Mouse (Mus musculus) liver, embryonic 14 days (tissue): ENCODE measurements around the gene Ankrd65. TPM values are rescaled to one million over a fixed set of nuclear protein-coding genes. Genes with fewer than 3 reads are reported as not detected.

Experiments
- polyA plus RNA-seq: library from polyadenylated mRNA; depleted of rRNA; stranded (reverse); fragments of >200 nt; gene quantifications from 2 replicates; pipeline ENCODE4 v1.2.3, GENCODE M21; 2012; rRNA removed

Gene Ankrd65
- 0.02 TPM in 1 of 2 replicates, not detected in the other for polyA plus RNA-seq

GRCm38 (mm10) chr4:155790021-155790489 is at the start of gene Ankrd65:
Gene Ankrd65, plus strand, starts transcription at chr4:155790439.

GRCm38 (mm10) chr4:155760613-155761355 is 29.5 kb upstream of the Ankrd65 start, which contains the start of gene Atad3a:
Gene Atad3a, minus strand, starts transcription at chr4:155761093.

GRCm38 (mm10) chr4:155774280-155774754 is 15.9 kb upstream of the Ankrd65 start, which contains the start of gene Vwa1:
Gene Vwa1, minus strand, starts transcription at chr4:155774698.

GRCm38 (mm10) chr4:155785819-155786218 is 4.4 kb upstream of the Ankrd65 start, which contains the start of gene Tmem88b:
Gene Tmem88b, minus strand, starts transcription at chr4:155785874.

GRCm38 (mm10) chr4:155802741-155803339 is 12.6 kb downstream of the Ankrd65 start, which contains the start of gene Mrpl20:
Gene Mrpl20, plus strand, starts transcription at chr4:155802878.

GRCm38 (mm10) chr4:155811929-155812664 is 21.9 kb downstream of the Ankrd65 start, which contains the start of gene Ccnl2:
Gene Ccnl2, plus strand, starts transcription at chr4:155812489.

GRCm38 (mm10) chr4:155831205-155831766 is 41.0 kb downstream of the Ankrd65 start, which contains the start of gene Aurkaip1:
Gene Aurkaip1, plus strand, starts transcription at chr4:155831272.

GRCm38 (mm10) chr4:155839483-155839910 is 49.3 kb downstream of the Ankrd65 start, which contains the start of gene Mxra8:
Gene Mxra8, plus strand, starts transcription at chr4:155839680.

GRCm38 (mm10) chr4:155846871-155847578 is 56.8 kb downstream of the Ankrd65 start, which contains the start of gene Dvl1:
Gene Dvl1, plus strand, starts transcription at chr4:155847402.

Other genes with a start within 250 kb of the Ankrd65 start
- 28.9 and 34.9 TPM in 2 replicates for gene Nadk, start 228.1 kb upstream of the Ankrd65 start, polyA plus RNA-seq
- 3.9 and 5.0 TPM in 2 replicates for gene Slc35e2, start 189.0 kb upstream of the Ankrd65 start, polyA plus RNA-seq
- gene Cdk11b, start 165.6 kb upstream of the Ankrd65 start, polyA plus RNA-seq, result 19.8 and 24.5 TPM in 2 replicates
- not detected in 2 replicates for gene Gm10563, start 145.0 kb upstream of the Ankrd65 start, polyA plus RNA-seq
- 4.6 TPM in 2 replicates for gene Mmp23, start 137.1 kb upstream of the Ankrd65 start, polyA plus RNA-seq
- gene Mib2, start 121.2 kb upstream of the Ankrd65 start, polyA plus RNA-seq, result 4.1 and 4.6 TPM in 2 replicates
- 0.39 and 0.52 TPM in 2 replicates for gene Fndc10, start 96.1 kb upstream of the Ankrd65 start, polyA plus RNA-seq
- 35.5 and 42.0 TPM in 2 replicates for gene Ssu72, start 85.6 kb upstream of the Ankrd65 start, polyA plus RNA-seq
- 0.09 and 0.20 TPM in 2 replicates for gene Tmem240, start 55.6 kb upstream of the Ankrd65 start, polyA plus RNA-seq
- 37.8 and 42.2 TPM in 2 replicates for gene Atad3a, start 29.3 kb upstream of the Ankrd65 start, polyA plus RNA-seq
- gene Vwa1, start 15.7 kb upstream of the Ankrd65 start, polyA plus RNA-seq, result 0.12 and 0.18 TPM in 2 replicates
- 0.29 TPM in 2 replicates for gene Tmem88b, start 4.6 kb upstream of the Ankrd65 start, polyA plus RNA-seq
- 68.5 and 74.1 TPM in 2 replicates for gene Mrpl20, start 12.4 kb downstream of the Ankrd65 start, polyA plus RNA-seq
- gene Ccnl2, start 22.1 kb downstream of the Ankrd65 start, polyA plus RNA-seq, result 66.5 and 75.1 TPM in 2 replicates
- gene Aurkaip1, start 40.8 kb downstream of the Ankrd65 start, polyA plus RNA-seq, result 76.4 and 80.4 TPM in 2 replicates
- 5.0 and 5.9 TPM in 2 replicates for gene Mxra8, start 49.2 kb downstream of the Ankrd65 start, polyA plus RNA-seq
- 18.2 and 20.1 TPM in 2 replicates for gene Dvl1, start 57.0 kb downstream of the Ankrd65 start, polyA plus RNA-seq
- gene Tas1r3, start 72.9 kb downstream of the Ankrd65 start, polyA plus RNA-seq, result 0.06 and 0.08 TPM in 2 replicates
- 4.5 and 5.1 TPM in 2 replicates for gene Cptp, start 79.0 kb downstream of the Ankrd65 start, polyA plus RNA-seq
- gene Ints11, start 79.1 kb downstream of the Ankrd65 start, polyA plus RNA-seq, result 19.9 and 22.3 TPM in 2 replicates
- gene Pusl1, start 101.3 kb downstream of the Ankrd65 start, polyA plus RNA-seq, result 14.5 and 17.2 TPM in 2 replicates
- 6.8 and 9.2 TPM in 2 replicates for gene Acap3, start 101.4 kb downstream of the Ankrd65 start, polyA plus RNA-seq
- gene Ube2j2, start 153.4 kb downstream of the Ankrd65 start, polyA plus RNA-seq, result 34.7 and 36.6 TPM in 2 replicates
- 32.6 and 35.9 TPM in 2 replicates for gene C1qtnf12, start 171.9 kb downstream of the Ankrd65 start, polyA plus RNA-seq
- gene B3galt6, start 202.2 kb downstream of the Ankrd65 start, polyA plus RNA-seq, result 2.1 and 2.8 TPM in 2 replicates
- gene Sdf4, start 202.4 kb downstream of the Ankrd65 start, polyA plus RNA-seq, result 30.4 and 33.1 TPM in 2 replicates
- 0.85 and 1.0 TPM in 2 replicates for gene Tnfrsf4, start 223.4 kb downstream of the Ankrd65 start, polyA plus RNA-seq
- gene Tnfrsf18, start 235.7 kb downstream of the Ankrd65 start, polyA plus RNA-seq, result 0.15 and 0.24 TPM in 2 replicates